Mouse (Mus musculus) ovary, adult 18-20 months (tissue): ENCODE data around the gene F7.
"Not testable (repeated sequence)": the region's sequence is repeated elsewhere in the genome, so short reads cannot be mapped to it uniquely, and the experiment has no call there.

ENCODE experiments used
- DNase-seq: peaks from one replicate; pipeline ENCODE4 v3.0.0; 2022; ENCODE audit warnings: low spot score, mixed read lengths

Gene F7

GRCm38 (mm10) chr8:13036346-13036812 is 10.5 kb downstream of the F7 start:
- DNase-seq: no peak

- no peak for DNase-seq
Measured at GRCm38 (mm10) chr8:13037015-13037414, 11.2 kb downstream of the F7 start, which contains the start of gene F10. TSS of gene F10 (plus strand) at chr8:13037308.

GRCm38 (mm10) chr8:13037569-13037968 is 11.7 kb downstream of the F7 start:
- DNase-seq: no peak

GRCm38 (mm10) chr8:13039054-13039453 is 13.2 kb downstream of the F7 start:
- no peak for DNase-seq

- no peak for DNase-seq
Measured at GRCm38 (mm10) chr8:13041459-13041858, 15.6 kb downstream of the F7 start.

- no peak for DNase-seq
Measured at GRCm38 (mm10) chr8:13047652-13048051, 21.8 kb downstream of the F7 start.

GRCm38 (mm10) chr8:13050550-13050949 is 24.7 kb downstream of the F7 start:
- DNase-seq: no peak

GRCm38 (mm10) chr8:13057351-13057750 is 31.5 kb downstream of the F7 start:
- no peak for DNase-seq

GRCm38 (mm10) chr8:13060441-13061150 is 34.8 kb downstream of the F7 start, which contains the start of gene Proz:
TSS of gene Proz (plus strand) at chr8:13060914.
- no peak for DNase-seq

- no peak for DNase-seq
Measured at GRCm38 (mm10) chr8:13063112-13063511, 37.3 kb downstream of the F7 start.

- no peak for DNase-seq
Measured at GRCm38 (mm10) chr8:13073255-13073654, 47.4 kb downstream of the F7 start.

GRCm38 (mm10) chr8:13075044-13075443 is 49.2 kb downstream of the F7 start:
- DNase-seq: no peak

GRCm38 (mm10) chr8:13075579-13075978 is 49.7 kb downstream of the F7 start:
- not testable (repeated sequence) for DNase-seq

- no peak for DNase-seq
Measured at GRCm38 (mm10) chr8:13077542-13077941, 51.7 kb downstream of the F7 start.
